Mouse (Mus musculus) myocyte (in vitro differentiated cells): ENCODE results near the gene Rin3. TPM values are rescaled to one million over a fixed set of nuclear protein-coding genes. Genes with fewer than 3 reads are reported as not detected.

Source experiments
- H3K27me3 ChIP-seq: one replicate; pipeline ENCODE4 v1.6.1; 2011; ENCODE audit not compliant: control insufficient read depth, insufficient read depth, insufficient read length
- H3K36me3 ChIP-seq: one replicate; pipeline ENCODE4 v1.6.1; 2011; ENCODE audit not compliant: control insufficient read depth, insufficient read depth
- H3K4me2 ChIP-seq: one replicate; pipeline ENCODE4 v1.6.1; 2011; ENCODE audit warnings: low read depth, control low read depth
- H3K4me3 ChIP-seq: one replicate; pipeline ENCODE4 v1.5.1; 2011; ENCODE audit warnings: mild to moderate bottlenecking, control low read depth, moderate library complexity
- H3K79me2 ChIP-seq: one replicate; pipeline ENCODE4 v1.6.1; 2011; ENCODE audit not compliant: control insufficient read depth, insufficient read depth
- H3ac ChIP-seq: one replicate; pipeline ENCODE4 v1.6.1; 2011; ENCODE audit not compliant: control insufficient read depth, insufficient read length
- CEBPB ChIP-seq: IDR thresholded peaks from 2 replicates; pipeline ENCODE4 v1.6.1; 2011; ENCODE audit warnings: mild to moderate bottlenecking, moderate library complexity; ENCODE audit not compliant: poor library complexity, insufficient read depth, severe bottlenecking
- E2F4 ChIP-seq: IDR thresholded peaks from one replicate; pipeline ENCODE4 v1.6.1; 2011; ENCODE audit warnings: mild to moderate bottlenecking, control low read depth, moderate library complexity; ENCODE audit not compliant: insufficient read depth
- MAX ChIP-seq: IDR thresholded peaks from one replicate; pipeline ENCODE4 v1.6.1; 2011; ENCODE audit warnings: low read depth, mild to moderate bottlenecking, control low read depth
- MYOD1 ChIP-seq, 3 experiments: IDR thresholded peaks; one replicate each; pipeline ENCODE4 v1.6.1; 2011; ENCODE audit warnings: control low read depth in 2 of 3, low read depth in 2 of 3, mild to moderate bottlenecking in 2 of 3, moderate library complexity in 1 of 3; ENCODE audit not compliant: insufficient read length in 2 of 3, control insufficient read depth in 1 of 3
- MYOG ChIP-seq, 3 experiments: IDR thresholded peaks; one replicate each; pipeline ENCODE4 v1.6.1; 2011; ENCODE audit warnings: control low read depth in 2 of 3, low read depth in 2 of 3, mild to moderate bottlenecking in 2 of 3; ENCODE audit not compliant: insufficient read length in 2 of 3, control insufficient read depth in 1 of 3, insufficient read depth in 1 of 3
- POLR2A ChIP-seq: IDR thresholded peaks from one replicate; pipeline ENCODE4 v1.6.1; 2011; ENCODE audit warnings: low read depth, mild to moderate bottlenecking, control low read depth, moderate library complexity; ENCODE audit not compliant: insufficient read length
- POLR2AphosphoS2 ChIP-seq: IDR thresholded peaks from one replicate; pipeline ENCODE4 v1.6.1; 2011; ENCODE audit warnings: low read depth, control low read depth; ENCODE audit not compliant: insufficient read length
- REST ChIP-seq: IDR thresholded peaks from one replicate; pipeline ENCODE4 v1.6.1; 2011; ENCODE audit warnings: mild to moderate bottlenecking, control low read depth, moderate library complexity; ENCODE audit not compliant: insufficient read depth, insufficient read length
- SRF ChIP-seq: IDR thresholded peaks from one replicate; pipeline ENCODE4 v1.6.1; 2011; ENCODE audit warnings: low read depth; ENCODE audit not compliant: control insufficient read depth, insufficient read length
- TCF12 ChIP-seq: IDR thresholded peaks from one replicate; pipeline ENCODE4 v1.6.1; 2011; ENCODE audit warnings: mild to moderate bottlenecking, control low read depth; ENCODE audit not compliant: poor library complexity, insufficient read depth, severe bottlenecking
- TCF3 ChIP-seq: IDR thresholded peaks from one replicate; pipeline ENCODE4 v1.6.1; 2011; ENCODE audit warnings: low read depth, control low read depth; ENCODE audit not compliant: insufficient read length
- USF1 ChIP-seq: IDR thresholded peaks from one replicate; pipeline ENCODE4 v1.6.1; 2011; ENCODE audit warnings: low read depth, mild to moderate bottlenecking, control low read depth, moderate library complexity
- polyA plus RNA-seq: library from polyadenylated mRNA; unstranded; fragments of >200 nt; fragmentation: generic; extraction: Trizol; gene quantifications from one replicate; pipeline ENCODE4 v1.2.1, GENCODE M21; 2012; ENCODE audit warnings: missing spikeins

Rin3 gene
- polyA plus RNA-seq, 1 experiment, result 23.4 TPM

- H3K27me3 ChIP-seq, result no peaks in the 10 kb centered on the region
- no peak overlapping the region for H3K4me2 ChIP-seq
- TF ChIP-seq REST (no peak), TCF12 (no peak), MYOD1 (IDR thresholded peaks at IDR 0.05; ENCODE audit: control insufficient read depth in 1 of 3, insufficient read length in 2 of 3, low read depth in 2 of 3) (no peak)
- H3K79me2 ChIP-seq, result peaks cover 3% of the 10 kb centered on the region
- no peak overlapping the region for H3K4me3 ChIP-seq
- no peaks in the 10 kb centered on the region for H3K36me3 ChIP-seq
- H3ac ChIP-seq, result no peak overlapping the region
Observed at GRCm38 (mm10) chr12:102350997-102351396, 68.1 kb downstream of the Rin3 start.

GRCm38 (mm10) chr12:102354126-102354984 is 71.5 kb downstream of the Rin3 start:
- Histone ChIP-seq H3K79me2 (no peaks in the 10 kb centered on the region), H3K4me2 (no peak overlapping the region), H3K27me3 (no peaks in the 10 kb centered on the region), H3K4me3 (no peak overlapping the region), H3ac (no peak overlapping the region), H3K36me3 (no peaks in the 10 kb centered on the region)
- TF ChIP-seq TCF3 (no peak), MYOG (IDR thresholded peaks at IDR 0.05; ENCODE audit: control insufficient read depth in 1 of 3, insufficient read depth in 1 of 3, insufficient read length in 2 of 3, low read depth in 2 of 3) (no peak), REST (no peak), SRF (no peak), USF1 (no peak), MYOD1 (IDR thresholded peaks at IDR 0.05; ENCODE audit: control insufficient read depth in 1 of 3, insufficient read length in 2 of 3, low read depth in 2 of 3) (no peak), E2F4 (no peak), POLR2AphosphoS2 (no peak), TCF12 (no peak), MAX (no peak), CEBPB (no peak), POLR2A (no peak)

- H3K4me2 ChIP-seq, result no peak overlapping the region
Observed at GRCm38 (mm10) chr12:102355784-102356183, 72.9 kb downstream of the Rin3 start.

GRCm38 (mm10) chr12:102356781-102357180 is 73.9 kb downstream of the Rin3 start:
- Histone ChIP-seq H3K79me2 (no peaks in the 10 kb centered on the region), H3K4me3 (no peak overlapping the region), H3ac (no peak overlapping the region), H3K27me3 (no peaks in the 10 kb centered on the region), H3K4me2 (no peak overlapping the region), H3K36me3 (peaks cover 4% of the 10 kb centered on the region)
- TF ChIP-seq CEBPB (no peak), MYOD1 (IDR thresholded peaks at IDR 0.05; ENCODE audit: control insufficient read depth in 1 of 3, insufficient read length in 2 of 3, low read depth in 2 of 3) (no peak), E2F4 (no peak), POLR2AphosphoS2 (no peak), TCF3 (no peak), REST (no peak), USF1 (no peak), MYOG (IDR thresholded peaks at IDR 0.05; ENCODE audit: control insufficient read depth in 1 of 3, insufficient read depth in 1 of 3, insufficient read length in 2 of 3, low read depth in 2 of 3) (no peak), TCF12 (no peak), MAX (no peak), SRF (no peak), POLR2A (no peak)

More at GRCm38 (mm10) chr12:102355784-102356183, 72.9 kb downstream of the Rin3 start:
- Histone ChIP-seq H3K27me3 (no peaks in the 10 kb centered on the region), H3ac (no peak overlapping the region), H3K4me3 (no peak overlapping the region), H3K79me2 (no peaks in the 10 kb centered on the region), H3K36me3 (peaks cover 4% of the 10 kb centered on the region)
- no peak for TF ChIP-seq E2F4
- no peak for TF ChIP-seq TCF12
- no peak for TF ChIP-seq REST
- no peak for TF ChIP-seq MYOG (IDR thresholded peaks at IDR 0.05; ENCODE audit: control insufficient read depth in 1 of 3, insufficient read depth in 1 of 3, insufficient read length in 2 of 3, low read depth in 2 of 3)
- no peak for TF ChIP-seq POLR2AphosphoS2
- no peak for TF ChIP-seq CEBPB
- TF ChIP-seq MAX, result no peak

- no peak for TF ChIP-seq MYOG (IDR thresholded peaks at IDR 0.05; ENCODE audit: control insufficient read depth in 1 of 3, insufficient read depth in 1 of 3, insufficient read length in 2 of 3, low read depth in 2 of 3)
- no peak for TF ChIP-seq USF1
- Histone ChIP-seq H3K27me3 (no peaks in the 10 kb centered on the region), H3ac (no peak overlapping the region), H3K79me2 (no peaks in the 10 kb centered on the region), H3K36me3 (peaks cover 4% of the 10 kb centered on the region), H3K4me3 (no peak overlapping the region), H3K4me2 (no peak overlapping the region)
Observed at GRCm38 (mm10) chr12:102359390-102359789, 76.5 kb downstream of the Rin3 start.
